Mouse (Mus musculus) spleen, adult 12 weeks (tissue): ENCODE measurements around the gene Casc3.

Source experiments
- DNase-seq: peaks from one replicate; pipeline ENCODE4 v3.0.0; 2022; ENCODE audit warnings: low spot score

Gene Casc3

GRCm38 (mm10) chr11:98871416-98871815 is 66.7 kb downstream of the Casc3 start:
- no peak for DNase-seq

GRCm38 (mm10) chr11:98872040-98872439 is 67.3 kb downstream of the Casc3 start:
- no peak for DNase-seq

GRCm38 (mm10) chr11:98873900-98874299 is 69.2 kb downstream of the Casc3 start:
- peak; percentile 36 for DNase-seq

- DNase-seq = no peak
Observed at GRCm38 (mm10) chr11:98877001-98877400, 72.3 kb downstream of the Casc3 start.
